Mouse (Mus musculus) embryonic fibroblast, embryonic 13.5 days (primary cell): ENCODE results near the gene Elmsan1.

ENCODE experiments used
- CTCF ChIP-seq: IDR thresholded peaks from 2 replicates; pipeline ENCODE4 v1.5.1; 2011; ENCODE audit warnings: mild to moderate bottlenecking, control low read depth, low read length, moderate library complexity, borderline replicate concordance; ENCODE audit not compliant: insufficient read depth
- POLR2A ChIP-seq: IDR thresholded peaks from 2 replicates; pipeline ENCODE4 v1.6.1; 2011; ENCODE audit warnings: low read depth, mild to moderate bottlenecking, control low read depth, low read length, moderate library complexity

- TF ChIP-seq CTCF (no peak), POLR2A (no peak)
These were observed 41.6 kb downstream of the Elmsan1 start for GRCm38 (mm10) chr12:84176886-84177765.
